Mouse (Mus musculus) gastrocnemius, postnatal 36 days (tissue): ENCODE data around the gene Sytl1. TPM values are rescaled to one million over a fixed set of nuclear protein-coding genes. Genes with fewer than 3 reads are reported as not detected.

ENCODE experiments used
- DNase-seq, 2 experiments: peaks; one replicate each; pipeline ENCODE4 v3.0.0; 2022
- intact Hi-C: fragments of 180-260 bp; cut with DNase I; formaldehyde crosslinking; loops from one replicate; pipeline ENCODE4 v1.15.1; 2025
- total RNA-seq, 2 experiments: library from RNA; stranded (reverse); gene quantifications; 2 replicates each; pipeline ENCODE4 v1.2.3; 2021

The Sytl1 gene
- total RNA-seq, 2 experiments from 2014 or later, result 0.64 TPM; not detected in 1

DNA sequence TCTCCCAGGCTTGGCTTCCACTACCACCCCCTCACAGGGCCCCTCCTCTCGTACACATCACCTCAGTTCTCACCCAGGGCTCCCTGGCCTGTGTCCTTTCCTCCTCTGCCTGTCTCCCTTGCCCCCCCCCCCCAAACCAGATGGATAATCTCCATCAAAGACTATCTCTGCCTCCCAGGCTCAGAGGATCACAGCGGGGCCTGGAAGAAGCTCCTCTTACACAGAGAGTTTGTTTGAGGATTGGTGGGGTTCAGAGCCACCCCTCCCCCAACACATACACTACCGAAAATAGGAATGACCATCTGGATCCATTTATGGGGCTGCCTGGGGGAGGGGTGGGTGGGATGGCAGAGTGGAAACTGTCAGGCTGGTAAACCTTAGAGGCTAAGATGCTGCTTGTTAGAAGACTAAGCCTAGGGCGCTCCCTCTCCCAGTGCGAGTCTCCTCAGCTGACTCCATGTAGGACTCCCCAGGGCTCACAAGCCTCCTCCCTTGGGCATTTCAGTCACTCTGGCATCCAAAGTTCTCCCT lies 19.1 kb upstream of the Sytl1 start:
- intact Hi-C loops, result no loop called here
- no peak for DNase-seq

DNA sequence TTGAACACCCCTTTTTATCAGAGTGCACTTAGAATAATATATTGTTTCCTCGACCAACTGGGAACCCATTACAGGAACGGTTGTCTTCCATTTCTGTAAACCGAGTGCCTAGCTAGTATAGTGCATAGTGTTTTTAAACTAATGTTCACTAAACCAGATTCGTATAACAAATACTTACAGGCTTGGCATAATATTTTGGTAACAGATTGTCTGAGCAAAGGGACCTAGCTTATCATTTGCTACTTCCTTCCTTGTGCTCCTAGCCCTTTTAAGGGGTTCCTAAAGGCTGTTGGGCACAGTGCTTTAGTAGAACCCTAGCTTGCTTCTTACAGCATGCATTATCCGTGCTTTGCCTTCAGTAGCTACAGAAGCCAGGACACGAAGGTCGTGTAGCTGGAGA lies 18.6 kb upstream of the Sytl1 start:
- intact Hi-C loops, result no loop called here
- DNase-seq, result no peak

DNA sequence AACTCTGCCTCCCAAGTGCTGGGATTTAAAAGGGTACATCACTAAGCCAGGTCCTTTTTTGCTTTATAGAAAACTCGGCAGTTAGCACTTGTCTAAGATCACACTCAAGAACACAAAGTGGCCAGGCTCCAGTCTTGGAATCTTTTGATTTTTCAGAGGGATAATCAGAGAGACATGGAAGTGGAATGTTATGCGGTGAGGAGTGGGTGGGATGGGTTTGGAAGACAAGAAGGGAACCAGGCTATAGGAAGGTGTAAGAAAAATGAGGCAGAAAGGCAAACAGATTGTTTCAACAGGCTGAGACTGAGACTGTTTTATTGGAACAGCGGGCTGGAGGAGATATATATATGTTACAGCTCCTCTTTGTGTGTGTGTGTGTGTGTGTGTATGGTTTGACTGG lies 15.6 kb upstream of the Sytl1 start:
- DNase-seq, result no peak
- intact Hi-C loops, result no loop called here

DNA sequence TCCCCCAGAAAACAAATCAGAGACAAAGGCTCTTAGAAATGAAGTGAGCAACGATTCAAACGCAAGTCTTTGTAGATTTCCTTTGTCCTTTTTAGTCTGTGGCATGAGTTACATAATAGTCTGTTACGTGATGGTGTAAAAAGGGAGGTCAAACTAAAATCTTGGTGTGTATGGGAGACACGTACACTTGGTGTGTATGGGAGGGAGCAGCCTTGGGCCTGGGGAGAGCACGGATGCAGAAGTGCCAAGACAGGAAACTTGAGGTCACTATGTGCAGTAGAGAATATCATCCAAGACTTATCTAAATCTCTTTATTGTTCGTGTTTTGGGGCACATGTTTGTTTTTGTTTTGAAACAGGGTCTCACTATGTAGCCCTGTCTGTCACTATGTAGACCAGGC lies 15.2 kb upstream of the Sytl1 start:
- no peak for DNase-seq
- intact Hi-C loops, result no loop called here

DNA sequence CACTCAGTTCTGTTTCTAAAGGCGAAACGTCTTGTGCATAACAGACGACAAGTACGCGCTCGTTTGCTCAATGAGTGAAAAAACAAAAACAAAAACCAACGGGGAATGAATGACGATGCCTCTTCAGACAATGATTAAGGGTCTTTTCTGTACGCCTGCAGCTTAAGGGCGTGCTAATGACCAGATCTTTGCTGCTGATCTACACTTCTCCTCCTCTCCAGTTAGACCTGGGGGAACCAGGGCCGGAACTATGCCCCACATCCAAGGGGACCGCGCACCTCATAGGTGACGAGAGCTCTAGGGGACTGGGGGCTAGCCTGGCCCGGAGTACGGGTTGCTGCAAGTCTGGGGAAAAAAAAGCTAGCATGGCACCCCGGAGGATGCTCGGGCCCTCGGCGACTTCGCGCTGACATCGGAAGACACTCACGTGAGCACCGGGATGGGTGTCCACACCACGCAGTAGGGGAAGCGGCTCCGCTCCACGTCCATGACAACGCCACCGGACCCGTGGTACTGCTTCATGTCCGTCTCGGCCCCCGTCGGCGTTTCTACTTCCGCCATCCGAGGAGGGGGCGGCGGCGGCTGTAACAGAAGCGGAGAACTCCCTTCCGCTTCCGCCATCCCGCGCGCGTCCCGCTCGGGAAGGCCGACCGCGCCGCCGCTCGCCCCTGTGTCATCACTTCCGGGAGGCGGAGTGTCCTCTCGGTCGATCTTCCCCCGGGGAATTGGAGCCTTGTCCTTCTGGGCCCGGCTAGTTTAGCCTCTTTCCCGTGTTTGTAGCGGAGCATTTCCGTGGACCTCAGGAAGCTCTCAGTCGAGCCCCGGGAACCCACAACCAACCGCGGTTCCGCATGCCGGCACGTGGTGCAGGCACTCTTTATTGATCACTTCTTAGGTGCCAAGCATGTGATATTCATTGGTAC lies 14.5 kb upstream of the Sytl1 start, which contains the start of gene Tmem222:
Tmem222 (minus strand) TSS at position 689 of the 923 bp plus-strand sequence.
- peak; percentile 93 for DNase-seq
- intact Hi-C loops, result no loop called here

DNA sequence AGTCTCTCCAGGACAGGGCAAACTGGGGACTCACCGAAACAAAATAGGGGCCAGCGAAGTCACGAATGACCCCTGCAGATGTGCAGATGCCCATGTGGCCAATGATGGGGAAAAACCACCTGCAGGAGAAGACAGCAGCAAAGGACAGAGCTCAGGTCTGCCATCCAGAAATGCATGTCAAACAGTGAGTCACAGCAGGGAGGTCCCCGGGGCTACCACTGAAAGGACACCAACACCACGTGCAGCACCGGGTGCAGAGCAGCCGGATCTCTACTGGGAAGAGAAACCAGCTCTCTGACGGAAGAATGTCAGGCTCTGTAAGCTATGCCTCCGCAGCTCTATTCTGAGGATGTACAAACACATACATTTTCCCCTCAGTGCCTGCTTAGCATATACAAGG lies 8.0 kb upstream of the Sytl1 start:
- intact Hi-C loops, result no loop called here
- DNase-seq, result no peak

DNA sequence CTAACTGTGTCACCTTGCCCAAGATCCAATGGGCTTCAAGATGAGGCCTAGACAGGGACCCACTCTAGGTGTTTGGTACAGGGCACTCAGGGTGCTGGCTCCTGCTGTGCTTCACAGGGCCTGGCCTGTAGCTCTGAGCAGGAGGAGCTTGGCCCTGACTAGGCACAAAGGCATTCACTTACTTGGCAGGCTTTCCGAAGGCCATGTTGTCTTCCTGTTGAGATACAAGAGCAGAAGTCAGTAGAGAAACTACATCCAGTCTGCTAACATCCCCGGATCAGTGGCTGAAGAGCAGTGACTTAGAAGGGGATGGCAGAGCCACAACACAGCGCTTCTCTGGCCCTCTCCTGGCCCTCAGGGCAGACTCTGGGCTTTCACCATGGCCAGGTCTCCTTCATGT lies 6.7 kb upstream of the Sytl1 start:
- intact Hi-C loops, result no loop called here
- no peak for DNase-seq

DNA sequence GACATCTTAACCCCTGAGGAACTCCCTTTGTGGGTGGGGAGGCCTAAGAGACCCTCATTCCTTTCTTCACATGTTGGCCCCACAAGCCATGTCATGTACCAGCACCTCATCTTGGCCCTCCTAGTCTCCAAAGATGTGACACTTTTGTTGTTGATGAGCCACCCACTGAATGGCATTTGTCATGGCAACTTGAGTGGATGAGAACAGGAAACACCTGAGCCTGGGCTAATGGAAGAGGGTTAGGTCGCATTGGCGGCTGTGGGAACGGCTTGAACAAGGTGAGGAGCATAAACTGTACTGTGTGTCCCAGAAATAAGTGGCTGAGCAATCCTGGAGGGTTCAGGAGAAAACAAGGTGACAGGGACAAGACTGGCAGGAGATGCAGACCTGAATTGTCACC lies 6.0 kb upstream of the Sytl1 start:
- intact Hi-C loops, result no loop called here
- no peak for DNase-seq

DNA sequence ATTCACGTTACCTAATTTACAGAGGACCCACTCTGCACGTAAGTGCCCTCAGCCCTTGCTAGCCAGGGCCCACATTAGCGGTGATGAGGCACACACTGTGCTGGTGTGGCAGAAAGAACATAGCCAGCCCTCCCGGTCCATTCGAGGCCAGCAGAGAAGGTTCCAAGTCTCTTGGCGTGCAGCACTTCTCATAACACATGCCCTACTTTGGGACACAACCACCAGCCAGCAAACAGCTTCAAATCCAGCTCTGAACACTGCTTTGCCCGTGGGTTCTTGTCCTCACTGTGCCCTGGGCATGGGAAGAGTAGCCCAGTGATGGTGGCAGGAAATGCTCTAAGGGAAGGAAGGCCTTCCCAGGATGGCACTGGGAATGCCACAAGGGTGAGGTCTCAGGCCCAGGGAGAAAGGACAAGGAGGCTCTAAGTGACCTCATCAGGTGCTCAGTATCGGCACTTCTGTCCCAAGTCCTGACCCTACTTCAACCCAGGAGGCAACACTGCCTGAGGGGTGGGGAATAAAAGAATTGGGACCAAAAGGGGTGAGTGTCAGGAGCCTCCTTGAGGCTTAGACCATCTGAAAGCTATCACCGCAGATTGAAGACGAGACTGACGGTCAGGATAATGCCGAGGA lies 3.5 kb upstream of the Sytl1 start:
- no peak for DNase-seq
- intact Hi-C loops, result no loop called here

DNA sequence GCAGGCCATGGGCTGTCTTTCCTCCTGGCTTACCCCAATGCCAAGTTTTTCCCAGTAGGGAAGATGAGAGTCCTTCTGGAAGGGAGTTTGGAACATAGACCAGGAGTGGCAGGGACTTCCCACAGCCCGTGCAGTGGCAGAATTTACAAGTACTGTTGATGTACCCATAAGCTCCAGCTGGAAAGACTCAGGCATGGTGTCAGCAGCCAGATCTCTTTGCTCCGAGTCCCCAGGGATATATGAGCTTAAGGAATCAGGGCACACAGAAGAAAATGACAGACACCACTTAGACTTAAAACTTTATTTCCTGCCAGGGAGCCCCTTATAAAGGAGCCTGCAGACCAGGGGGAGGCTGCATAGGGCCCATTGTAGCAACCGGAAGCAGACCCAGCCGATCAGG lies 2.8 kb upstream of the Sytl1 start:
- intact Hi-C loops, result no loop called here
- no peak for DNase-seq

DNA sequence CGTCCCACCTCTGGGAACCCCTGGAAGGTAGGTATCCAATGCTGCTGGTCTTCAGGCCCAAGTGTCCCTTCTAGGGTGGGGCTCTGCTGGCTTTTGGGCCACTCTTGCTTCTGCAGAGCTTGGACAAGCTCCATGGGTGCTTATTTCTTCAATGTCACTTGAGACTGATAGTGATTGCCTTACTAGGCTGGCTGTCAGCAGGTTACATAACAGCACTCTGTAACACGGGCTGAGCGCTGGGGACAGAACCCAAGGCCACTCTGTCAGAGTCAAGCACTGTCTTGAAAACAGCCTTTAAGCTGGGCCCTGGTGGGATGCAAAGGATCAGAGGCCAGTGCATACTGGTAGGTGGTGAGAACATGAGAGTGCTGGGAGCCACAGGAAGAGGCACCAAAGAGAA lies 2.4 kb upstream of the Sytl1 start:
- intact Hi-C loops, result no loop called here

DNA sequence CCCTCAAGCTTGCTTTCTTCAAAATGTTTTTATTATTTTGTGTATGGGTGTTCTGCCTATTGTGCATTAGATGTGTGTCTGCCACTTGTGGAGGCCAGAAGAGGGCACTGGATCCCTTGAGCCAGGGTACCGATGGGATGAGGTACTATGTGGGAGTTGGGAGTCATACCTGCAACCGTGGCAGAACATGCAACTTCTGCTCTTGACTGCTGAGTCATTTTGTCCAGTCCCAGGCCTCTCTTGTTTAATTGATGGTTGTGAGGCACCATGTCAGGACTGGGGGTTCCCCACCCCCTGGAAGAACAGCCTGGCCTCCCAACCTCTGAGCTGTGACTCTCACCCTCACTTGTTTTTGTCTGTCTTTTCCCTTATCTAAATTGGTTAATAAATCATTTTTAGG lies 1.6 kb upstream of the Sytl1 start:
- intact Hi-C loops, result no loop called here
- no peak for DNase-seq

More for the DNA sequence above, 2.4 kb upstream of the Sytl1 start:
- no peak for DNase-seq

DNA sequence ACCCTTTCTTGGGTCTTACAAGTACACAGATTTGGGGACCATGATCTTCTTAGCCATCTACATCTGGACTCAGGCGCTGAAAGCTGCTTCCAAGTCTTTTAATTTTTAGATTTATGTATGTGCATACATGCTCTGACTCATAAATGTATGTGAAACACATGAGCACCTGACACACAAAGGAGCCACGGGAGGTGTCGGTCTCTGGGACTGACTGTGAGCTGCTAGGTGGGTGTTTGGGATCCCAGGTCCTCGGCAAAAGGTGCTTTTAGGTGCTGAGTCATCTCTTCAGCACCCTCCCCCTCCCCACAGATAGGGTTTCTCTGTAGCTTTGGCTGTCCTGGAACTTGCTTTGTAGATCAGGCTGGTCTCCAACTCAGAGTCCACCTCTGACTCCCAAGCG lies 843 bp upstream of the Sytl1 start:
- peak in 1 of 2 experiments; percentile 3 for DNase-seq
- intact Hi-C loops, result no loop called here

DNA sequence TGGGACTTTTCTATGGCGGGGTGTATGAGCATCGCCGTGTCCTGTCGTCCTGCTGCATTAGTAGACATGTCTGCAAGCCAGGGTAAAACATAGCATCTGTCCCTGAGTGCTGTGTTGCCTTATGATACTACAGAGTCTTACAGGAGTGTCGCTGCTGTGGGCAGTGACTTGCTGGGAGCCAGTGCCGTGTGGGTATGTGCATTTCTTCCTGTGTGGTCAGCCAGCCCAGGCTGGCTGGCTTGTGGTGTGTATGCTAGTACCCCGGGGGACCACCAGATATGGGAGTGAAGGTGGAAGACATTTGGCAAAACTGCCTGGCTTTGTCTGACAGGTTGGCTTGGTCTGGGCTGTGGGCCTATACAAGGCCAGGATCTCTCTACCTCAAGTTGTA lies 543 bp downstream of the Sytl1 start:
- intact Hi-C loops, result no loop called here
- DNase-seq, result no peak

DNA sequence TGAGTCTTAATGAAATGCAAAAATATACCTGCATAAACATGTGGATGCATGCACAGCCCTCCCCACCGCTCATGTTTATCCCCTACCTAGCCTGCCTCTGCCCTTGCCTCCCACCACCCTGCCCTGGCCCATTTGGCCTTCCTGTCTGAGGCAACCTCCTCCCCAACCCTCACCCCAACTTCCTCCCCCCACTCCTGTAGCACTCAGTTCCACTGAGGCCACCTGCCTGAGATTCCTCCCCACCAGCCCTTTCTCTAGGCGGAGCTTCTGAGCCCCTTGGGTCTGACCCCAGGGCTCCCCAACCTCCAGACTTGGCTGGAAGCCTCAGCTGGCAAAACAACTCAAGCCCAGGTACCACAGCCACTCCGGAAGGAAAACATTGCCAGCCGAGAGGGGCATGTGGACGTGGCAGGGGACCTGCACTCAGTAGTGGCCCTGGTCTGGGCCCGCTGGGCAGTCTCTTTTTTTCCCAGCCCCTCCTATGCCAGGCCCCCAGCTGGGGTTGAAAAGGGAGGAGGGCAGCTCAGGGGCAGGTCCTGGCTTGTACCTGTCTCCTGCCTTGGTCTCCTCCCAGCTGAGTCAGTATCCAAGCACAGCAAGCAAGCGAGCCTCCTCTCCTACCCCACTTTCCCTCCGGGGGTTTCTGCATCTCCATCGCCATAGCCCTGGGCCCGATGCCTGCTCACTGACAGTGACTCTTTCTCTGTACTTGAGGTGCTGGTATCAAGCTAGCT lies 1.1 kb downstream of the Sytl1 start:
- DNase-seq, result peak in 1 of 2 experiments; percentile 3
- intact Hi-C loops, result no loop called here

DNA sequence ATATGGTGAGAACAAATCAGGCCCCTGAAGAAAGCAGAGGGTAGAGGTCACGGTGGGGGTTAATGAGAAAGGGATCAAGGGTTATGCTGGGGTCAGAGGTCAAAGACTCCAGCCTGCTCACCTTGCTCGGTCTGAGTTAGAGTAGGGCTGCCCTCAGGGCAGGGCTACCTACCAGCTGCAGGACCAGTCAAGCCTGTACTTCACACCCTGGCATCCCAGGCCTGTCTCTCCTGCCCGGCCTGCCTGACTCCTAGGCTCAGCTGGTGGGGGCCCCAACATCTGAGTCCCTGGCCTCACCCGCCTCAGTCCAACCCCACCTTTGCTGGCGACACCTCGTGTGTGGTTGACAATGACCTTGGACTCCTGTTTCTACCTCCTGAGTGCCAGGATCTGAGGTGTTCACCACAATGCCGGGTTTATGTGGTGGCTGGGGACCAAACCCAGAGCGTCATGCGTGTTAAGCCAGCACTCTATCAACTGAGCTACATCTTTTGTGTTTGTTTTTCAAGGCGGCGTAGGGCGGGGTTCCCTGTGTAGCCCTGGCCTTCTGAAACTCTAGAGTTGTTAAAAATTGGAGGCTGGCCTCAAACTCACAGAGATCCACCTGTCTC lies 5.0 kb downstream of the Sytl1 start:
- DNase-seq, result no peak
- intact Hi-C loops, result no loop called here

DNA sequence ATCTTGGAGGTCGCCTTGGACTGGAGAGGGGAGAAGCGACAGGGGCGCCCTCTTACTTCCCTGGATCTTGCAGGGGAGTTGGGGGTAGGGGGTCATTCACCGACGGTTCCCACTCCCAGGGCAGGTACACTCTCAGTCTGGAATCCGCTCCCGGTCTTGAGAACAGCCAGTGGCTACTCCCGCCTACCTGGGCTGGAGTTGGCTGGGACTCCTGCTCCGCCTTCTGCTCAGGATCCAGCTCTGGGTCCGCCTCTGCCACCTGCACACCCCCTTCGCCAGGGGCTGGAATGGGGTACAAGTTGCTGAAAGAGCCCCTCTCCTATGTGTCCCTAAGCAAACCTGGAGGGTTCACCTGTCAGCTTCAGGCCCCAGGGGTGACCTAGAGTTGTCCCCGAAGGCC lies 5.7 kb downstream of the Sytl1 start:
- intact Hi-C loops, result no loop called here
- peak in 1 of 2 experiments; percentile 2 for DNase-seq

DNA sequence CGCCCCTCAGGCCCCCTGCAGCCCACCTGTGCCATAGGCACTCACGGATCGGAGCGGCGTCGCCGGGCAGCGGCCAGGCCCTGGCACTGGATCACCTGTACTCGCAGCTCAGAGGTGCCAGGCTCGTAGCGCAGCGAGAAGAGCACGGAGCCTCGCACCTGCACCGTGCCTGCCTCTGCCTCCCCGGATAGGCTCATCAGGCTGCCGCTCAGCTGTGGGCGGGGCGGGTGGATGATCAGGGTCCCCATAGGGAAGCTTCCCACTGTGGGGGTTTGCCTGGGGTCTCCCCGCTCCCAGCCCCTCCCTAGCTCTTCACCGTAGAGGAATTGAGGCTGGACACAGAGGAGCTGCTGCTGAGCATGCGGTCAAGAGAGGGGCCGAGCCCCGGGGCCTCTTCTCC lies 6.1 kb downstream of the Sytl1 start:
- intact Hi-C loops, result no loop called here
- DNase-seq, result no peak

DNA sequence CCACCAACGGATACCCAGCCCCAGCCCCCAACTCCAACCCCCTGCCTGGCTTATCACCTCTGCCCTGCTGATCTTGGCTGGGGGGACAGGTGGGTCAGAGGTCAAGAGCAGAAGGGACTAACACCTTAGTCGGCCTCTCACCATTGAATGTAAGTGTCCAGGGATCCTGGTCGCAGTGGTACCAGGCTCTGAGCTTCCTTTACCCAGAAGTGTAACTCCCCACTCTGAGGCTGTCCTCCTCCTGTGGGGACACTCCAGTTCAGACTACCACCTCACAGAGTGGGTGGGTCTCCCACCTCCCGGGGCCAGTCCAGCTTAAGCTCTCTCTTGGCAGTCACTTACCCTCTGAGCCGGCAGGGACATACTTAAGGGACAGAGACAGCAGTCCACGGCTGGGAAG lies 7.5 kb downstream of the Sytl1 start:
- intact Hi-C loops, result no loop called here

DNA sequence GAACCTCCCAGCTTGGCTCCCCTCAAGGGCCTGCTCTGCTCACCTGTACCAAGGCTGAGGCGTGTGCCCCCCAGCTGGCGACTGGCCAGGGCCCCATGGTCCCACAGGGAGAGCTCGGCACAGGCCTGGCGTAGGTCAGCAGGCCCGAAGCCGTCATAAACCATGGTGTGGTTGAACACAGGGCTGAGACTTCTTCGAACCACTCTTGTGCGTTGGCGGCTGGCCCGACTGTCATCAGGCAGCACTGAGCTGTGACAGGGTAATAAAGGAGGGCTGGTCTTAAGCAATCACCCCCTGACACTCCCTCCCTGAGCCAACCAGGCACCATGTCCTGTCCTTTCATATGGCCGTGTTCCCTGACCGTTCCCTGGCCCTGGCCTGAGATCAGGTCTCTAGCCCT lies 9.5 kb downstream of the Sytl1 start:
- intact Hi-C loops, result no loop called here
- DNase-seq, result no peak

More for the DNA sequence above, 7.5 kb downstream of the Sytl1 start:
- DNase-seq, result no peak

DNA sequence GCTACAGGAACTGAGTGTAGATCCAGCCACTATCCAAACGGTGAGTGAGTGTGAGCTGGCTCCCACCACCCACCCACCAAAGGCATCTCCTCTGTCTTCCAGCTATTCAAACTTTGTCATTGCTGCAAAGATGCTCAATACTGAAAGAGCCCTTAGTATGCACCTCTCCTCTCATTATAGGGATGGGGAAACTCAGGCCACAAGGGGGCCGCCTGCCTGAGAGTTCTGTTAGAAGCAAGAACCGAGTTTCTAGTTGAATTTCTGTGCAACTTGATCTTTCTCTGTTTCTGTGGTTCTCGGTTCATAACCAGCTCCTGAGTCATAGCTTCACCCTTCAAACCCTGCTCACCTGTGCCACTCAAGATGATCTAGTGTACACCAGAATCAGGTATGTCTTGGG lies 10.8 kb downstream of the Sytl1 start:
- intact Hi-C loops, result no loop called here
- DNase-seq, result no peak
